Mouse (Mus musculus) ES-E14 (cell line): Measurements from ENCODE around the gene Ppm1h.

Source experiments
- CHD2 ChIP-seq: IDR thresholded peaks from 2 replicates; pipeline ENCODE4 v1.6.1; 2014; ENCODE audit warnings: mild to moderate bottlenecking, low read depth, low read length, inconsistent platforms
- HCFC1 ChIP-seq: IDR thresholded peaks from 2 replicates; pipeline ENCODE4 v1.6.1; 2012; ENCODE audit warnings: low read length, inconsistent platforms, borderline replicate concordance; ENCODE audit not compliant: insufficient read depth
- MAFK ChIP-seq: IDR thresholded peaks from 2 replicates; pipeline ENCODE4 v1.6.1; 2014; ENCODE audit warnings: mild to moderate bottlenecking, low read depth, low read length, inconsistent platforms; ENCODE audit not compliant: insufficient read depth
- ZC3H11A ChIP-seq: IDR thresholded peaks from 2 replicates; pipeline ENCODE4 v1.6.1; 2012; ENCODE audit warnings: low read depth, mild to moderate bottlenecking, inconsistent platforms, low read length, borderline replicate concordance
- ZNF384 ChIP-seq: IDR thresholded peaks from 2 replicates; pipeline ENCODE4 v1.6.1; 2012; ENCODE audit warnings: low read depth, low read length, inconsistent platforms

DNA sequence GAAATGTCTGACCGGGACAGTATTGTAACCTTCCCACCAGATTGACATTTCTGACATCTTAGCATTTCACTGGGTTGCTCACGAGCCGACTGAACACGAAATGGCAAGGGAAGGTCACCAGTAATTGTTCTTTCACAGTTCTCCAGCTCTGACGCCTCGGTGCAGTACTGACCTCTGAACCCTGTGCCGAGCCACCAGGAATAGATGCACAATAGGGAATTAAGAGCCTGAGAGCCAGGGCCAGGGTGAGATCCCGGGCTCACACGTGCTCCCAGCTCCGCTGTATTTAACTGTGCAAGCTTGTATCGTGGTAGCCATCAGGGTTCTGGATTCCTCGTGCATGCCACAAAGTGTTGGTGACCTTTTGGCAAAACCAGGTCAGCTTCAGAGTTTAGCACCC is 100.8 kb downstream of the Ppm1h start:
- TF ChIP-seq CHD2 = no peak
- TF ChIP-seq MAFK = no peak
- TF ChIP-seq HCFC1 = no peak
- TF ChIP-seq ZNF384 = no peak
- TF ChIP-seq ZC3H11A = no peak
